Comparison of ENCODE assay signal across 29 mouse cellular contexts in the genomic region with DNA sequence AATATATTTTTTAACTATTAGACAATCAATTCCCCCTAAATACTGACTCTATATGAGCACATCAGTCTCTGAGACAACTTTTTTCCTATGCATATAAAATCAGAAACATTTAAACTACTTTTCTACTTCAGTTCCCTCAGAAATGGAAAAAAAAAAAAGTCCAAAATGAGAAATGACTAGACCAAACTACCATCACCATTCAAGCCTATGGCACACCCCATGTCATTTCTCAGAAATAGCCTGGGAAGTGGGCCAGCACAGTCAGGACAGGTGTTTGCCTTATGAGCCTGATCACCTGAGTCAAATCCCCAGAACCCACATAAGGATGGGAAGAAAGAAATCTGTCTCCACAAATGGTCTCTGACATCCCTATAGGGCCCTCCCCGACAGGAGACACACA. TPM values are rescaled to one million over a fixed set of nuclear protein-coding genes. Genes with fewer than 3 reads are reported as not detected.
"Had no signal": no experiment of that assay in that cellular context is flagged by ENCODE, and none has a peak within 500 bp of the region (broad histone marks: within the 10 kb centered on the region; RNA-seq: fewer than 3 reads in every experiment).

No protein-coding gene starts in this region.

- H3K9me3 ChIP-seq: heart, embryonic 10.5 days; heart, embryonic 12.5 days; hindbrain, embryonic 10.5 days; hindbrain, embryonic 12.5 days; intestine, embryonic 15.5 days; limb, embryonic 10.5 days; limb, embryonic 12.5 days; liver, embryonic 12.5 days had no signal

- H3K4me2 ChIP-seq: heart, embryonic 12.5 days; hindbrain, embryonic 12.5 days; hindbrain, embryonic 14.5 days; intestine, embryonic 15.5 days; limb, embryonic 12.5 days; liver, embryonic 12.5 days had no signal

- H3K4me3 ChIP-seq: gastrocnemius, adult 2 months; heart, embryonic 10.5 days; heart, embryonic 12.5 days; hindbrain, embryonic 10.5 days; hindbrain, embryonic 12.5 days; intestine, embryonic 15.5 days; layer of hippocampus, adult 2 months; left cerebral cortex, adult 2 months; limb, embryonic 10.5 days; limb, embryonic 12.5 days; liver, embryonic 12.5 days had no signal

- ATAC-seq: hindbrain, embryonic 16.5 days; intestine, embryonic 15.5 days; intestine, postnatal 0 days; liver, embryonic 12.5 days had no signal

- H3K27me3 ChIP-seq: heart, embryonic 12.5 days; hindbrain, embryonic 12.5 days; intestine, embryonic 15.5 days; limb, embryonic 12.5 days; liver, embryonic 12.5 days had no signal

- H3K36me3 ChIP-seq: heart, embryonic 10.5 days; heart, embryonic 12.5 days; hindbrain, embryonic 12.5 days; intestine, embryonic 15.5 days; limb, embryonic 10.5 days; limb, embryonic 12.5 days; liver, embryonic 12.5 days had no signal

- H3K27ac ChIP-seq: gastrocnemius, adult 2 months; heart, embryonic 10.5 days; hindbrain, embryonic 10.5 days; hindbrain, embryonic 12.5 days; hindbrain, embryonic 14.5 days; intestine, embryonic 15.5 days; left cerebral cortex, adult 2 months; limb, embryonic 10.5 days; limb, embryonic 12.5 days; liver, embryonic 12.5 days; liver, embryonic 14.5 days had no signal

- DNase-seq: gastrocnemius, adult 2 months; gastrocnemius, postnatal 10 days; gastrocnemius, postnatal 25 days; heart, postnatal 10 days; heart, postnatal 4 days; kidney, adult 18-20 months; kidney, adult 8-10 months; kidney, postnatal 10 days; kidney, postnatal 25 days; kidney, postnatal 4 days had no signal

- H3K9ac ChIP-seq: heart, embryonic 12.5 days; hindbrain, embryonic 12.5 days; hindbrain, embryonic 14.5 days; intestine, embryonic 15.5 days; limb, embryonic 12.5 days; liver, embryonic 12.5 days; liver, embryonic 14.5 days had no signal

RNA-seq across cellular contexts. Expression of a gene that starts 41.3 kb away (rescaled TPM):
- total RNA-seq: gastrocnemius, postnatal 10 days; granulocyte monocyte progenitor cell, adult 5-6 weeks; heart, adult 8-10 months; layer of hippocampus, postnatal 10 days; left cerebral cortex, postnatal 14 days had no signal
- polyA plus RNA-seq: heart, embryonic 12.5 days; inflammation-experienced regulatory T-cells, adult 6 months had no signal
